Mouse (Mus musculus) G1E (cell line): ENCODE measurements around the gene Ppp4c.

Source experiments
- CTCF ChIP-seq: IDR thresholded peaks from 2 replicates; pipeline ENCODE4 v1.5.1; 2012; ENCODE audit warnings: low read depth, low read length, inconsistent platforms, mixed read lengths
- GATA1 ChIP-seq: IDR thresholded peaks from 2 replicates; pipeline ENCODE4 v1.6.1; 2012; ENCODE audit warnings: borderline replicate concordance, low read length, inconsistent platforms, mixed read lengths
- GATA2 ChIP-seq: IDR thresholded peaks from 2 replicates; pipeline ENCODE4 v1.6.1; 2012; ENCODE audit warnings: low read depth, low read length, inconsistent platforms, borderline replicate concordance
- TAL1 ChIP-seq: conservative IDR thresholded peaks from 2 replicates; pipeline ENCODE4 v1.6.1; 2012; ENCODE audit warnings: low read depth, low read length, inconsistent platforms, mixed read lengths

- no peak for TF ChIP-seq CTCF
- no peak for TF ChIP-seq TAL1
- no peak for TF ChIP-seq GATA2
- TF ChIP-seq GATA1 = no peak
Observed at GRCm38 (mm10) chr7:126767001-126767400, 25.3 kb downstream of the Ppp4c start.
